Mouse (Mus musculus) common myeloid progenitor, adult 5-6 weeks (primary cell): ENCODE data around the gene Cfl1. TPM values are rescaled to one million over a fixed set of nuclear protein-coding genes. Genes with fewer than 3 reads are reported as not detected.

Source experiments
- ATAC-seq: replicated peaks from 2 replicates; pipeline ENCODE4 v1.8.0; 2016; ENCODE audit warnings: low read depth, mild to moderate bottlenecking, moderate TSS enrichment, inconsistent platforms; ENCODE audit not compliant: poor library complexity, severe bottlenecking
- total RNA-seq: library from RNA; stranded (forward); fragments of 200-1000, 187-1606 nt; gene quantifications from 2 replicates; pipeline ENCODE4 v1.2.3, GENCODE M21; 2017

The Cfl1 gene
- total RNA-seq, 1 experiment from 2014 or later = 940 TPM

- no peak for ATAC-seq
Measured at GRCm38 (mm10) chr19:5463791-5464562, 26.3 kb upstream of the Cfl1 start.

DNA sequence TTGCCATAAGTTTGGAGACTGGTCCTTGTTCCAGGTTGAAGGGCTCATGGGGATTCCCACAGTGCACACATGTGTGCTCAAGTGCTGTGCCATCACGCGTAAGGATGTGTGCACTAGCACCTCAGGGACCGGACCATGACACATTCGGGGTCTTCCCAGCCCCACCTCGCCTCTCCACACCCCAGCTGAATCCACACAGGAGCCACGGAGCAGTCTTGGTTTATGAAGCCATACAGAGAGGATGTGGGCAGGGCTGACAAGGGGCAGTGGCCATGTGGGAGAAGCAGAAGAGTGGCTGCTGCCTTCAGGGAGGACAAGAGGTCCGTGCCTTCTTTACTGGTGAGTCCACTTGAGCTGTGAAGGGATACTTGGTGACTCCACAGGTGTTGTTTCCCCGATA, 25.2 kb upstream of the Cfl1 start:
- ATAC-seq = no peak

DNA sequence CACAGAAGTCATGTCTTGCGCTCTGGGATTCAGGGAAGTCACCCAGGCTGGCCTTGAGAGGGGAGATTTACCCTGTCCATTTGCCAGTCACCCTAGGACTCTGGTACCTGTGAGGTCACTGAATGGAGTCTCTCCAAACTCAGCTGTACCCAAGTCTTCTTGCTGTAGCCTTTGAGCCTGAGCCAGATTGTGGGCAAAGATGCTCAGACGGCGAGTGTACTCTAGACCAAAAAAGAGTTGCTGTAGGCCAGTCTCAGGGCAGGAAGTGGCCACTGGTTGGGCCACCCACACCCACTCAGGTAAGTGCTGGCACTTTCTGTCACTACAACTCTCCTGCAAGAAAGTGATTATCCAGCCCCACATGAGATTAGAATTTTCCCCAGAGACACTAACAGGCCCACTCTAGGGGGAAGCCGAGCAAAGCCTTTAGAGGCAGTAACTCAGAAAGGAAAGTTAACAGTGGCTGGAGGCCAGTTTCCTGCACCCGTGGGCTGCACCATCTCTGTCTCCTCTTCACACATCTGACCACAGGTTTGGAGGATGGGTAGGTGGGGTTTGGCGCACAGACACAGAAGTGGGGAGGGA, 23.2 kb upstream of the Cfl1 start:
- ATAC-seq = no peak

- peak; percentile 67 for ATAC-seq
Measured at GRCm38 (mm10) chr19:5468374-5468773, 21.9 kb upstream of the Cfl1 start, which contains the start of gene Ctsw. Gene Ctsw (minus strand): TSS chr19:5468507.

GRCm38 (mm10) chr19:5471846-5472245, 18.4 kb upstream of the Cfl1 start:
- no peak for ATAC-seq

DNA sequence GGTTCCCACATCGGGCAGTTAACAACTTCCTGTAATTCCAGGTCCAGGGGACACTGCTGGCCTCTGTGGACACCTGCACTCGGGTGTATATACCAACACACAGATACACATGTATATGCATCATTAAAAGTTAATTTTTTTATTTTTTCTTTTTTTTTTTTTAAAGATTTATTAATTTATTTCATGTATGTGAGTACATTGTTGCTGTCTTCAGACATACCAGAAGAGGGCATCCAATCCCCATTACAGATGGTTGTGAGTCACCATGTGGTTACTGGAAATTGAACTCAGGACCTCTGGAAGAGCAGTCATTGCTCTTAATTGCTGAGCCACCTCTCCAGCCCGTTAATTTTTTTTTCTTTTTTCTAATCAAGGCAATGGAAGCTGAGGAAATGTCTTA, 17.4 kb upstream of the Cfl1 start:
- ATAC-seq = no peak

DNA sequence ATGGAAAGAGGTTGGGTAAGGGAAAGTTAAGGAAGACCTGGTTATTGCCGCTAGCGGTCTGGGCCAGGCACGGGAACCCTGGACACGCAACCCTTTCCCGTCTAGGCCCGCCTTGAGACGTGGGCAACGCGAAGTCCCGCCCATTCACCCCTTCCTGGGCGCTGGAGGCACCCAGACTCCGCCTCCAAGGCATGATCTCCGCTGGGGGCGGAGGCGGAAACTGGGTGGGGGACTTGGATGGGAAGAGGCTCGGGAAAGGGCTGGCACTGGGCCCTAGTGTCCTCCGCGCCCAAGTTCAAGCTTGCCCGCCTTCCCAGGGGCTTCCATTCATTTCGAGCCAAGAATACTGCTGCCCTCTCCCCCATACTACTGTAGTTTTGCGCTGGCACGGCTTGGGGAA, 16.5 kb upstream of the Cfl1 start, which contains the start of gene Efemp2:
Gene Efemp2 (plus strand): TSS at position 235 of the 400 bp plus-strand sequence.
- ATAC-seq = no peak; the same call in 1 of the 2 replicates

DNA sequence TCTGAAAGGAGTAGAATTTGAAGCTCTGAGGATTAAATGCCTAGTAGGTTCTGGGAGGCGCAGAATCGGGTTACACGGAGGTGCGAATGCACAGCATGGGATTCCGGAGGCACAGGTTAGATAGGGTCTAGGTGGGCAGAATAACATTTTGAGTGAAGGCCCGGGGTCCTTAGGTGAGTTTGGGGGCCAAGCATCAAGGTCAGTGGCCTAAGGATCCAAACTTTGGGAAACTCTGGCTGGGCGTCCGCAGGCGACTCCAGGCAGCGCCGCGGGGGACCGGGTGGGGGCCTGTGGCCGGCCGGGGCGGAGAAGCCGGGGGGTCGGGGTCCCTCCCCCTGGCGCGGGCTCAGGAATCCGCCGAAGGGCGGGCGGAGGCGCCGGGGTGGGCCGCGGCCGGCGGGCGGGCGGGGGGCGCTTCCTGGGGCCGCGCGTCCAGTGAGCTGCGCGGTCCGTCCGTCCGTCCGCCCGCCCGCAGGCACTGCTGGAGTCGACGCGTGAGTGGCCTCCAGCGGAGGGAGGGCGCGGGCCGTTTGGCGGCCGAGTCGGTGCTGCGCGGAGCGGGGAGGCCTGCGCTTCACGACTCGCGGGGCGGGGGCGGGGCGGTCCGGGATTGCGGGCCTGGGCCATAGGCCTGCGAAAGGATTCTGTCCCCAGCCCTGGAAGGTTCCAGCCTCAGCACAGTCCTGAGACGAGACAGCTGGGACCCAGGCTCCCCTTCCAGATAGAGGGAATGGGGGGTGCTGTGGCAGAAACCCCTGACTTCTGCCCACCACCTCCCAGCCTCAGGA, 15.8 kb upstream of the Cfl1 start:
- no peak; the same call in 1 of the 2 replicates for ATAC-seq

- no peak for ATAC-seq
Measured at GRCm38 (mm10) chr19:5475069-5475714, 15.1 kb upstream of the Cfl1 start.

DNA sequence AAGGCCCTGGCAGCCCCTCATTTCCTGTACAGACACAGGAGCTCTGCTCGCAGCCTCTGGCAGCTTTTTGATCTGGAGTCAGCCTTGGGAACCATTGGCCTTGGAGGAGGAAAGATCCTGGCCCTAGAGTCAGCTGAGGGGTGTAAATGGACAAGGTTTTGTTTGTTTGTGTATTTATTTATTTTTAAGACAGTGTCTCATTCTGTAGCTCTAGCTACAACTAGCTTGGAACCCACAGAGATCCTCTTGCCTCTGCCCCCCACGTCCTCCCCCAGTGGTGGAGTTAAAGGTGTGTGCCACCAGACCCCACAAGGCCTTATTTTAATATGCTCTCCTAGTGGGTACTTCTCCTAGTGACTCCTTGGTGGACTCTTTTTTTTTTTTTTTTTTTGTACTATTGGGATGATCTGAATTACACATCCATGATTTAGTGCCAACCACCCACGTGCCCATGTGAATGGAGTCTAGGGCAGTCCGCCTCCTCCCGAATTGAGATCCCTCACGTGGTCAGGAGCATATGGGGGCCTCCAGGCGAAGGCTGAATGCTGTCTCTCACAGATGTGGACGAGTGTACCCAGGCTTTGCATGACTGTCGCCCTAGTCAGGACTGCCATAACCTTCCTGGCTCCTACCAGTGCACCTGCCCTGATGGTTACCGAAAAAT, 13.1 kb upstream of the Cfl1 start:
- ATAC-seq = no peak

GRCm38 (mm10) chr19:5477668-5478300, 12.5 kb upstream of the Cfl1 start:
- ATAC-seq = no peak

DNA sequence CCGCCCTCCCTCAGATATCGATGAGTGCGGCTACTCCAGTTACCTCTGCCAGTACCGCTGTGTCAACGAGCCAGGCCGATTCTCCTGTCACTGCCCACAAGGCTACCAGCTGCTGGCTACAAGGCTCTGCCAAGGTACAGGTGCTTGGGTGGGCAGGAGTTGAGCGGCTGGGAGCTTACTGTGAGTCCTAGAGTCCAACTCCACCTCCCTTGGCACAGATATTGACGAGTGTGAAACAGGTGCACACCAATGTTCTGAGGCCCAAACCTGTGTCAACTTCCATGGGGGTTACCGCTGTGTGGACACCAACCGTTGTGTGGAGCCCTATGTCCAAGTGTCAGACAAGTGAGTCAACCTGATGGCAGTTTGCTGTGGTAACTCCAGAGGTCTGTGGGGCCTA, 10.2 kb upstream of the Cfl1 start:
- no peak for ATAC-seq

GRCm38 (mm10) chr19:5481398-5481797, 8.9 kb upstream of the Cfl1 start:
- ATAC-seq = no peak

- no peak for ATAC-seq
Measured at GRCm38 (mm10) chr19:5483386-5484359, 6.6 kb upstream of the Cfl1 start.

- ATAC-seq = no peak
Measured at GRCm38 (mm10) chr19:5484496-5484895, 5.8 kb upstream of the Cfl1 start.

DNA sequence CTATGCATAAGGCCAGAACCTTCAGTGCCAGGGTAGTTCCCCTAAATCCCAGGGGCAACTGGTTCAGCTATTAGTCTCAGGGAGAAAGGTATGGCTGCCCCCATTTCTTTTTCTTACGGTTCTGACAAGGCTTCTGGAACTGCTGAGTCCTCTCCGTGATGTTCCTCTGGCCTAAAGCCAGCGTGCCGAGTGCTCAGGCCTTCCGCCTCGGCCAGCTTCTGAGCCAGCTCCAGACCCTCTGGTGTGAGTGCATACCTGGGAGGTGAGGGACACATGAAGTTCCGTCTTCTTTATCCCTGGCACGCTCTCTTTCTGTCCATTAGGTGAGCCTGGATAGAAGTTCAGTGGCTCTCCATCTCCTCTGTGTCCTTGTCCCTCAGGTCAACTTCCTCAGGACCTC, 4.9 kb upstream of the Cfl1 start:
- no peak for ATAC-seq

DNA sequence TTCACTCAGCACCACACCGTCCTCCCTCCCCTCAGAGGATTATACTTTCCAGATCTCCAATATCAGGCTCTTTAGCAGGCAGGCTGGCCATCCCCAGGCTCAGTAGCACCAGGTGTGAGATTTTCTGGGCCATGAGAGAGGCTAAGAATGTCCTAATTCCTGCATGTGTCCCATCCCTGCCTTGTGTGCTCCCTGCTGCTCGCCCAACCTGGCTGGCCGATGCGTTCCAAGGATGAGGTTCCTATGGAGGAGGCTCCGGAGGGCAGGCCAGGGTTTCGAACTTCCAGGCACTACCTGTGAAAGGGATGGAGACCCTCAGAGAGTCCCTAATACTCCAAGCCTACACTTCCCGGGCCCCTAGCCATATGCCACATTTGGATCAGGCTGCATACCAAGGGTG, 4.4 kb upstream of the Cfl1 start:
- no peak for ATAC-seq

DNA sequence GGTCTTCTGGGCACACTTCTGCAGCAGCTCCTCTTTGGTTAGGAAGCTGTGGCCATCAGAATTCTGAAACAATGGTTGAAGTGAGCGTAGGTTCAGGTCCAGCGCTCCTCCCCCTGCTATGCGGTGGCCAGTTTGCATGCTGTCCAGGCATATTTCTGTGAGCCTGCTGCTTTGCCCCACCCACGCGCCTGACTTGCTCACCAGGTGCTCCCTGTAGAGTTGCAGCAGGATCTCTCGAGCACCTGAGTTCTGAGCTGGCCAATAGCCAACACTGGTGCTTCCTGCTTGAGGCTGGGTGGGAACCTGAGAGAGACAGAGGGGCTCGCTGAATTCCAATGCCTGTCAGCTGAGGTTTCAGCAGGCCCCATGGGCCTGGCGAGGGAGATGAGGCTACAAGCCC, 4.0 kb upstream of the Cfl1 start:
- no peak for ATAC-seq
